Mouse (Mus musculus): ENCODE results near the gene Stox2. TPM values are rescaled to one million over a fixed set of nuclear protein-coding genes. Genes with fewer than 3 reads are reported as not detected.
"Not testable (repeated sequence)": the region's sequence is repeated elsewhere in the genome, so short reads cannot be mapped to it uniquely, and the experiment has no call there.

Stox2 gene
- 10 to 100 TPM; 12.6 to 13.4 TPM for total RNA-seq (2021)
- long read RNA-seq, experiment 1, partial matches to known transcripts, result 0 of 1 reads
- long read RNA-seq, experiment 1, other reads (novel, unspliced or antisense), result 1 of 1 reads
- long read RNA-seq, experiment 2, partial matches to known transcripts, result 3 of 4 reads
- long read RNA-seq, experiment 2, other reads (novel, unspliced or antisense), result 1 of 4 reads

- no peak for DNase-seq (ENCODE audit: low spot score in 2 of 2)
Observed at GRCm38 (mm10) chr8:47446312-47447046, at the start of gene Stox2. TSS of gene Stox2 (minus strand) at chr8:47446362.

- DNase-seq (ENCODE audit: low spot score in 2 of 2), result no peak
Observed at GRCm38 (mm10) chr8:47495428-47495827, 49.3 kb upstream of the Stox2 start.

GRCm38 (mm10) chr8:47494602-47495153 is 48.5 kb upstream of the Stox2 start:
- DNase-seq (ENCODE audit: low spot score in 2 of 2), result no peak

- DNase-seq (ENCODE audit: low spot score in 2 of 2), result no peak
Observed at GRCm38 (mm10) chr8:47493106-47493505, 46.9 kb upstream of the Stox2 start.

GRCm38 (mm10) chr8:47487231-47487630 is 41.1 kb upstream of the Stox2 start:
- no peak for DNase-seq (ENCODE audit: low spot score in 2 of 2)

- no peak for DNase-seq (ENCODE audit: low spot score in 2 of 2)
Observed at GRCm38 (mm10) chr8:47482354-47483071, 36.4 kb upstream of the Stox2 start.

- DNase-seq (ENCODE audit: low spot score in 2 of 2), result no peak
Observed at GRCm38 (mm10) chr8:47480039-47480438, 33.9 kb upstream of the Stox2 start.

- no peak for DNase-seq (ENCODE audit: low spot score in 2 of 2)
Observed at GRCm38 (mm10) chr8:47461650-47462049, 15.5 kb upstream of the Stox2 start.

GRCm38 (mm10) chr8:47459216-47459749 is 13.1 kb upstream of the Stox2 start:
- DNase-seq (ENCODE audit: low spot score in 2 of 2), result no peak

GRCm38 (mm10) chr8:47458591-47458990 is 12.4 kb upstream of the Stox2 start:
- DNase-seq (ENCODE audit: low spot score in 2 of 2), result no peak

- DNase-seq (ENCODE audit: low spot score in 2 of 2), result not testable (repeated sequence)
Observed at GRCm38 (mm10) chr8:47449211-47449610, 3.0 kb upstream of the Stox2 start.

GRCm38 (mm10) chr8:47439271-47439670 is 6.9 kb downstream of the Stox2 start:
- no peak for DNase-seq (ENCODE audit: low spot score in 2 of 2)

- no peak for DNase-seq (ENCODE audit: low spot score in 2 of 2)
Observed at GRCm38 (mm10) chr8:47437976-47438375, 8.2 kb downstream of the Stox2 start.

- DNase-seq (ENCODE audit: low spot score in 2 of 2), result no peak
Observed at GRCm38 (mm10) chr8:47435861-47436260, 10.3 kb downstream of the Stox2 start.

- DNase-seq (ENCODE audit: low spot score in 2 of 2), result no peak
Observed at GRCm38 (mm10) chr8:47435412-47435811, 10.8 kb downstream of the Stox2 start.

- DNase-seq (ENCODE audit: low spot score in 2 of 2), result no peak
Observed at GRCm38 (mm10) chr8:47431263-47431662, 14.9 kb downstream of the Stox2 start.

GRCm38 (mm10) chr8:47414258-47414525 is 32.0 kb downstream of the Stox2 start:
- not testable (repeated sequence) for DNase-seq (ENCODE audit: low spot score in 2 of 2)

GRCm38 (mm10) chr8:47413524-47414257 is 32.5 kb downstream of the Stox2 start:
- peak; percentile 47 to 52 for DNase-seq (ENCODE audit: low spot score in 2 of 2)

GRCm38 (mm10) chr8:47412696-47413523 is 33.3 kb downstream of the Stox2 start:
- DNase-seq (ENCODE audit: low spot score in 2 of 2), result peak; percentile 31 to 33

Data from adrenal gland, adult 18-20 months (tissue).